Mouse (Mus musculus) megakaryocyte, embryonic 14.5 days (primary cell): ENCODE data around the gene Rad54l2.

ENCODE experiments used
- FLI1 ChIP-seq: IDR thresholded peaks from 2 replicates; pipeline ENCODE4 v1.6.1; 2012; ENCODE audit warnings: low read length, inconsistent platforms, mixed read lengths
- GATA1 ChIP-seq: IDR thresholded peaks from 3 replicates; pipeline ENCODE4 v1.6.1; 2012; ENCODE audit warnings: mixed read lengths, low read length, inconsistent platforms, borderline replicate concordance

- TF ChIP-seq GATA1: no peak
- no peak for TF ChIP-seq FLI1
These were observed 49.0 kb downstream of the Rad54l2 start for GRCm38 (mm10) chr9:106739962-106740361.
